Mouse (Mus musculus) liver, embryonic 11.5 days (tissue): Measurements from ENCODE around the gene 1110051M20Rik. TPM values are rescaled to one million over a fixed set of nuclear protein-coding genes. Genes with fewer than 3 reads are reported as not detected.

Experiments
- ATAC-seq: fragments of 200-750 bp; cut with Nextera tagmentation; replicated peaks from 2 replicates; pipeline ENCODE4 v1.8.0; 2017; ENCODE audit warnings: moderate number of reproducible peaks, mild to moderate bottlenecking, moderate TSS enrichment, moderate library complexity; ENCODE audit not compliant: low FRiP score
- DNase-seq: peaks from one replicate; pipeline ENCODE4 v3.0.0-alpha.2; 2017; ENCODE audit warnings: low spot score
- H3K27ac ChIP-seq: fragments of 300-500 bp; sonication (generic); 2 replicates; pipeline ENCODE4 v1.5.1; 2014; ENCODE audit warnings: mild to moderate bottlenecking, low read depth, low read length, control low read depth
- H3K27me3 ChIP-seq: fragments of 300-500 bp; sonication (generic); replicated peaks from 2 replicates; pipeline ENCODE4 v1.6.1; 2014; ENCODE audit warnings: low read length, mixed read lengths; ENCODE audit not compliant: control insufficient read depth, insufficient read depth
- H3K36me3 ChIP-seq: fragments of 300-500 bp; sonication (generic); 2 replicates; pipeline ENCODE4 v1.6.1; 2014; ENCODE audit warnings: mild to moderate bottlenecking, low read length, moderate library complexity, mixed read lengths; ENCODE audit not compliant: control insufficient read depth, insufficient read depth
- H3K4me1 ChIP-seq: fragments of 300-500 bp; sonication (generic); replicated peaks from 2 replicates; pipeline ENCODE4 v1.6.1; 2014; ENCODE audit warnings: low read length, mixed read lengths; ENCODE audit not compliant: control insufficient read depth, insufficient read depth
- H3K4me2 ChIP-seq: fragments of 300-500 bp; sonication (generic); 2 replicates; pipeline ENCODE4 v1.6.1; 2014; ENCODE audit warnings: mild to moderate bottlenecking, control low read depth, moderate library complexity
- H3K4me3 ChIP-seq: fragments of 300-500 bp; sonication (generic); 2 replicates; pipeline ENCODE4 v1.5.1; 2014; ENCODE audit warnings: low read depth, low read length, control low read depth
- H3K9ac ChIP-seq: fragments of 300-500 bp; sonication (generic); 2 replicates; pipeline ENCODE4 v1.6.1; 2014; ENCODE audit warnings: low read depth, low read length, control low read depth
- H3K9me3 ChIP-seq: fragments of 300-500 bp; sonication (generic); 2 replicates; pipeline ENCODE4 v1.6.1; 2016; ENCODE audit warnings: low read length, inconsistent platforms, mixed read lengths; ENCODE audit not compliant: control insufficient read depth
- WGBS: fragments of 180-500 bp; shearing (Covaris S2); extraction: QIAGEN DNeasy Blood & Tissue Kit; methylation state at CpG from one replicate; pipeline ENCODE4 v1.1.7; 2014; 5-methylcytosine and 5-hydroxymethylcytosine counted together
- polyA plus RNA-seq: library from polyadenylated mRNA; unstranded; fragments of >200 nt; fragmentation: Nextera tagmentation; extraction: Ambion mirVana; gene quantifications from 2 replicates; pipeline ENCODE4 v1.2.1, GENCODE M21; 2014

The 1110051M20Rik gene
- polyA plus RNA-seq, 1 experiment from 2014 or later = 23.7 TPM

DNA sequence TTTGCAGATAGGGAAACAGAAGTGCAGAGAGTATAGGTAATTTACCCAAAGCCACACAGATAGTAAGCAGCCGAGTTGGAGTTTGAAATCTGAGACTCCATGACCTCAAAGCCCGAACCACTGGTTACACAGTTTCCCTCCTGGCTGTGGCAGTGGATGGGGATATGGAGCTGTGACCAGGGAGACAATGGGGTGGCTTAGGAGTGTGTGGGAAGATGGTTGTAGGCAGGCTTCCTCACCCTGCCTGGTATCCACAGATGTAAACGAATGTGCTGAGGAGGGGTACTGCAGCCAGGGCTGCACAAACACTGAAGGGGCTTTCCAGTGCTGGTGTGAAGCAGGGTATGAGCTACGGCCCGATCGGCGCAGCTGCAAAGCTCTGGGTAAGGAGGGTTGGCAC is 32.3 kb upstream of the 1110051M20Rik start:
- H3K9me3 ChIP-seq = no peaks in the 10 kb centered on the region
- ATAC-seq (no peak), DNase-seq (no peak)
- H3K9ac ChIP-seq = no peak overlapping the region; the same call in 1 of the 2 replicates
- no peaks in the 10 kb centered on the region for H3K27me3 ChIP-seq
- WGBS = 70% methylated on average over 7 of the region's 7 CpGs
- no peak overlapping the region for H3K4me3 ChIP-seq
- H3K36me3 ChIP-seq = peaks cover 7% of the 10 kb centered on the region; the same call in 1 of the 2 replicates
- H3K4me1 ChIP-seq = no peaks in the 10 kb centered on the region; the same call in none of the 2 replicates
- H3K27ac ChIP-seq = no peak overlapping the region
- H3K4me2 ChIP-seq = no peak overlapping the region

DNA sequence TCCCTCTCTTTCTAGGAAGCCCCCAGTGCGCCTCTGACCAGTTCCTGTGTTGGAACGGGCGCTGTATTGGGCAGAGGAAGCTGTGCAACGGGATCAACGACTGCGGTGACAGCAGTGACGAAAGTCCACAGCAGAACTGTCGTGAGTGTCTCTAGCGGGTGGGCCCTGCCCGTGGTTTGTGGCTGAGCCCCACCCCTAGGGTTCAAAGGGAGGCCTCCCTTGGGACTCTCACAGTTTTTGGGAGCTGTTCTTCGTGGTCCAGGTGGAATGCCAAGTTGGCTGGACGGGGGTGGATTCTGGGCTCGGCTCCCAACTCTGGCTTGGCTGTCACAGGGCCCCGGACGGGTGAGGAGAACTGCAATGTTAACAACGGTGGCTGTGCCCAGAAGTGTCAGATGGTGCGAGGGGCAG is 31.8 kb upstream of the 1110051M20Rik start:
- H3K27me3 ChIP-seq = no peaks in the 10 kb centered on the region
- H3K27ac ChIP-seq = no peak overlapping the region
- H3K9ac ChIP-seq = no peak overlapping the region
- ATAC-seq (no peak), DNase-seq (no peak)
- no peak overlapping the region for H3K4me2 ChIP-seq
- H3K4me3 ChIP-seq = no peak overlapping the region
- 52% methylated on average over 17 of the region's 17 CpGs for WGBS
- H3K36me3 ChIP-seq = peaks cover 7% of the 10 kb centered on the region; the same call in 1 of the 2 replicates
- H3K4me1 ChIP-seq = no peaks in the 10 kb centered on the region; the same call in none of the 2 replicates
- no peaks in the 10 kb centered on the region for H3K9me3 ChIP-seq

DNA sequence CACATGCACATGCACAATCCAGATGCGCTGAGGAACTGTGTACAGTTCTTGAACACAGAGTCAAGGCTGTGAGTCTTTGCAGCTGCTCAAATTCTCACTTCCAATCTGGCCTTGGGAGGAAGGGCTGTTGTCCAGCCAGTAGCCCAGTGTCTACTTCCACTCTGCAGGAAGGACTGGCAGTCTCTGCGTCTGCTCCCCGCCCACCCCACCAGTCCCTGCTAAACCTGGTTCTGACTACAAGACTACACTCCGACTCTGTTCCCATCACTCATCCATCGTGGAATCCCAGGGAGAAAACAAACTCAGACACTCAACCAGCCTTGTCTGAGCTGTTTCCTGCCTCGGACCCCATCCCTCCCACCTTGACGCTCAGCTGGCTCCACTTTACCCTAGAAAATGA is 31.3 kb upstream of the 1110051M20Rik start:
- Histone ChIP-seq H3K27me3 (no peaks in the 10 kb centered on the region), H3K4me2 (no peak overlapping the region), H3K27ac (no peak overlapping the region), H3K4me3 (no peak overlapping the region), H3K9me3 (no peaks in the 10 kb centered on the region), H3K9ac (no peak overlapping the region), H3K4me1 (no peaks in the 10 kb centered on the region; the same call in none of the 2 replicates), H3K36me3 (peaks cover 7% of the 10 kb centered on the region; the same call in 1 of the 2 replicates)
- ATAC-seq (no peak), DNase-seq (no peak)
- 67% methylated on average over 7 of the region's 7 CpGs for WGBS

DNA sequence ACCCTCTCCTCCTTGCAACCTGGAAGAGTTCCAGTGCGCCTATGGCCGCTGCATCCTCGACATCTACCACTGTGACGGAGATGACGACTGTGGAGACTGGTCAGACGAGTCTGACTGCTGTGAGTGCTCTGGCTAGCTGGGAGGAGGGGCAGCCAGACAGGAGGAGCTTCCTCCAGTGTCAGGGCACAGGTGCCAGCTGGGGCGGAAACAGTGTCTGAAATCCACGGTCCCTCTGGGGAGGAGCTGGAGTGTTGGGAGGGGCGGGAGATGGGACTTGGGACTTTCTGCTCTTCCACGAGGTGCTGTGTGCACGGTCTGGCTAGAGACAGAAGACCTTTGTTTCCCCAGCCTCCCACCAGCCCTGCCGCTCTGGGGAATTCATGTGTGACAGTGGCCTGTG is 29.9 kb upstream of the 1110051M20Rik start:
- no peak for DNase-seq
- Histone ChIP-seq H3K4me3 (no peak overlapping the region), H3K27me3 (no peaks in the 10 kb centered on the region), H3K36me3 (peaks cover 7% of the 10 kb centered on the region; the same call in 1 of the 2 replicates), H3K9ac (no peak overlapping the region), H3K4me2 (no peak overlapping the region), H3K4me1 (no peaks in the 10 kb centered on the region; the same call in none of the 2 replicates), H3K27ac (no peak overlapping the region), H3K9me3 (no peaks in the 10 kb centered on the region)
- ATAC-seq = no peak
- WGBS = 77% methylated on average over 12 of the region's 12 CpGs

DNA sequence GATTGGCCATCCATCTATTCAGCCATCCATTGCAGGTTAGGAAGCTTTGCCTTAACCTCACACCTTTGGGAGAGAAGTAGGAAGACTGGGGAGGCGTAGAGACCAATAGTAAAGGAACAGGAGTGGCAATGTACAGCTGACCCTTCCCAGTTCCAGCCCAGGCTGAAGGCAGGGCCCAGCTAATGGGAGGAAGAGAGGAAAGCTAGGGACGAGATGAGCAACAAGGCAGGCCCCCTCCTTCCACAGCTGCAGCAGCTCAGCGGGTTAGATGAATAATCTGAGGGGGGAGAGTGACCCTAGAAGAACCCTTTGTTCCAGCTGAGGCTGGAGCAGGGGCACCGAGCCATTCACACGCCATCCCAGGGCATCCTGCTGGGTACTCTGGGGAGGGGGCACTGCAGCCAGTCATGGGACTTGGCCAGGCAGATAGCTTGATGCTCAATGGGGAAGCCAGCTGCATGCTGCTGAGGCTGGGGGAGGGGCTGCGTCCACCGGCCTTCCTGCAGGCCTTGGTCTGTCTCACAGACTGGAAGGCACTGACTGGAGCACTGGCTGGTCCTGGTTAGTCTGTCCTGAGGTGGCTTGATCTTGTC is 25.6 kb upstream of the 1110051M20Rik start:
- Histone ChIP-seq H3K4me3 (no peak overlapping the region), H3K27ac (no peak overlapping the region), H3K36me3 (peaks cover 2% of the 10 kb centered on the region; the same call in 1 of the 2 replicates), H3K27me3 (no peaks in the 10 kb centered on the region), H3K9me3 (no peaks in the 10 kb centered on the region), H3K4me2 (no peak overlapping the region), H3K4me1 (no peaks in the 10 kb centered on the region), H3K9ac (no peak overlapping the region)
- ATAC-seq (no peak), DNase-seq (no peak)
- WGBS = 37% methylated on average over 7 of the region's 7 CpGs

DNA sequence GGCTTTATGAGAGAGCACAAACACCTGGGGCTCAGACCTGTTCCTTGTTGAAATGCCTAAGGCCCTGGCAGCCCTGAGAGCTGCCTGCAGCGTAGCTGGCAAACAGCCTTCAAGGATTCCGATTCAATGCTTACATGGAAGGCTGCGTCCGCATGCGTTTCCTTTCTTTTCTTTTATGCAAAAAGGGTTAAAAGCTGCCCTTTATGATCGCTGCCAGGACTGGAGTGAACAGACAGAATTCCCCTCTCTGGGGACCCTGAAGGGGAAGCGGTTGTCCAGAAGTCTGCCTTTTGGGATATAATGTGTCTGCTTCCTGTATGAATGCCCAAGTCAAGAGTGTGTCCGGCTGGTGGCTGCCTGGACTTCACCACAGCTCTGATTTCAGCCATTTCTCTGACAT is 23.1 kb upstream of the 1110051M20Rik start:
- Histone ChIP-seq H3K9ac (no peak overlapping the region), H3K4me3 (no peak overlapping the region), H3K9me3 (no peaks in the 10 kb centered on the region), H3K27ac (no peak overlapping the region), H3K27me3 (no peaks in the 10 kb centered on the region), H3K4me1 (peaks cover 9% of the 10 kb centered on the region), H3K4me2 (no peak overlapping the region), H3K36me3 (no peaks in the 10 kb centered on the region)
- 79% methylated on average over 8 of the region's 8 CpGs for WGBS
- ATAC-seq (no peak), DNase-seq (no peak)

DNA sequence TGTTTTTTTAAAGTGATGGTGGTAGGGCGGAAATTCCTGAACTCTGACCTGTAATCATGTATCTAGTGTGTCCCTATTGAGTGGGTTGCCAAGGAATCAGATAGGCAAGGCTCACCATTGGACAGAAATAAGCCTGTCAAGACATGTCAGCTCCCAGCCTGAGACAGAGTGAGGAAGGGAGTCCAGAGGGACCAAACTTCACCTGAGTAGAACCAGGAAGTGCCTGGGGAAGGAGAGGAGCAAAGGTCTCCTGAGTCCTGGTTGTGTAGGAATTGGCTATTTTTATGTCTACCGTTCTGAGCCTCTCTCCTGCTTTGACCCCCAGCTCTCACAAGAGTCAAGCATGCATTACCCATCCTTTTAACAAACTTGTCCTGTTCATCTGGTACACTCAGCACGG is 21.4 kb upstream of the 1110051M20Rik start:
- Histone ChIP-seq H3K4me1 (peaks cover 22% of the 10 kb centered on the region), H3K9ac (no peak overlapping the region), H3K4me2 (no peak overlapping the region), H3K27ac (no peak overlapping the region), H3K36me3 (no peaks in the 10 kb centered on the region), H3K27me3 (no peaks in the 10 kb centered on the region), H3K9me3 (no peaks in the 10 kb centered on the region), H3K4me3 (no peak overlapping the region)
- ATAC-seq = no peak
- DNase-seq = no peak
- WGBS = 79% methylated on average over 3 of the region's 3 CpGs

DNA sequence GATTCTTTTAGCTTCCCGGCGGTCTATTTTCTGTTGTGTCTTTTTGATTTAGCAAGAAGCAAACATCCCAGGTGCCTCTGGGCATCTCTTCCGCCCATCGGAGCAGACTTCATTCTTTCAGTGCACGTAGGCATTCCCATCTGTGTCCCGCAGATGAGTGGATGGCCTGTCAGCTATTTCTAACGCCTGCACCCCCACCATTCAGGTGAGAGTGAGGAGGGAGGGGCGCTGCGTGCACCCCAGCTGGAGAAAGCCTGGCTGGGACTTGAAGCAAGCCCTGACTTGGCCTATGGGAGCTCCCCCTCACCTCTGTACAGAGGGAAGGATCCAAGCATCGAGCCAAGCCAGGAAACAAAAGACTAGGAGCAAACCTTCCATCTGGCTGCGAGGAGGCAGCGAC is 18.2 kb upstream of the 1110051M20Rik start:
- ATAC-seq = no peak
- Histone ChIP-seq H3K27me3 (peaks cover 26% of the 10 kb centered on the region), H3K9me3 (peaks cover 5% of the 10 kb centered on the region; the same call in 1 of the 2 replicates), H3K27ac (no peak overlapping the region), H3K4me1 (peaks cover 30% of the 10 kb centered on the region), H3K4me3 (no peak overlapping the region), H3K36me3 (no peaks in the 10 kb centered on the region), H3K4me2 (peak overlapping the region; percentile 39), H3K9ac (no peak overlapping the region)
- no peak for DNase-seq
- WGBS = 28% methylated on average over 12 of the region's 12 CpGs

DNA sequence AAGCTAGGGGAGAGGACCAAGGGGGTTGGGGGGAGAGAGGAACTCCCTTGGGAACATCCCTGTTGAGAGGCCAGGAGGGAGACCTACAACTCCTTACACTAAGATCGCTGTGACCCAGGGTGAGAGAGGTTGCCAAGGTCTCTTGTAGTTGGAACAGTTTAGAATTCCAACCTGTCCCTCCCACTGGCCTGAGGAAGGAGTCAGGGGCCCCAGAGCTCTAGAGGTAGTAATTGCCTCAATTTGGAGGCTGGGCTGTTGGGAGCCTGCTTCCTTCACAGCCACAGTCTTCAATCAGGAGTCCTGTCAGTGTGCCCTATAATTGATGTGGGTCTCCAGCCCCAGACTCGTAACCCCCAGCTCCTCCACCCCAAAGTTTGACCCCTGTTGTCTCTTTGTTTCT is 17.7 kb upstream of the 1110051M20Rik start:
- Histone ChIP-seq H3K4me1 (peaks cover 30% of the 10 kb centered on the region), H3K4me2 (no peak overlapping the region), H3K27ac (no peak overlapping the region), H3K27me3 (peaks cover 28% of the 10 kb centered on the region), H3K9me3 (peaks cover 5% of the 10 kb centered on the region; the same call in 1 of the 2 replicates), H3K9ac (no peak overlapping the region), H3K36me3 (no peaks in the 10 kb centered on the region), H3K4me3 (no peak overlapping the region)
- DNase-seq (no peak), ATAC-seq (no peak)
- WGBS = 10% methylated on average over 2 of the region's 2 CpGs
